ENCODE assay signal across 8 mouse cellular contexts in genomic region chr17:26584063-26584462, GRCm38 (mm10). TPM values are rescaled to one million over a fixed set of nuclear protein-coding genes. Genes with fewer than 3 reads are reported as not detected.
A peak's percentile ranks its signal among the peaks of the same experiment; 100 is the strongest.
DNase-seq lines count a peak whose midpoint lies in the region; ATAC-seq and TF ChIP-seq lines count a peak whose summit lies in the region.

No protein-coding gene starts in this region.

- 0 out of 2 replicates have a peak, but pooled peaks have one; percentile 15 for ATAC-seq in embryonic facial prominence, embryonic 11.5 days (replicated peaks; ENCODE audit: insufficient number of reproducible peaks, low FRiP score, low TSS enrichment, low read depth)
- no peak for ATAC-seq in intestine, embryonic 14.5 days (replicated peaks; ENCODE audit: low FRiP score, low TSS enrichment, low read depth)
- peak; percentile 78 for ATAC-seq in liver, embryonic 16.5 days (ENCODE audit: low read depth)

- H3K9me3 ChIP-seq in embryonic facial prominence, embryonic 11.5 days (replicated peaks; ENCODE audit: control insufficient read depth, low read length) = no peaks in the 10 kb centered on the region
- H3K9me3 ChIP-seq in intestine, embryonic 14.5 days (ENCODE audit: control insufficient read depth, low read length) = no peaks in the 10 kb centered on the region
- H3K9me3 ChIP-seq in liver, embryonic 16.5 days (replicated peaks; ENCODE audit: control insufficient read depth, low read length) = no peaks in the 10 kb centered on the region

- 69% methylated on average over 4 of the region's 4 CpGs for whole genome bisulfite sequencing in embryonic facial prominence, embryonic 11.5 days
- 49% methylated on average over 4 of the region's 4 CpGs for WGBS in intestine, embryonic 14.5 days
- 48% methylated on average over 4 of the region's 4 CpGs for WGBS in liver, embryonic 16.5 days (ENCODE audit: insufficient replicate concordance)

- H3K4me1 ChIP-seq in embryonic facial prominence, embryonic 11.5 days (ENCODE audit: control insufficient read depth, insufficient read depth, low read length) = no peaks in the 10 kb centered on the region; the same call in 1 of the 2 replicates
- peaks cover 20% of the 10 kb centered on the region for H3K4me1 ChIP-seq in intestine, embryonic 14.5 days (replicated peaks; ENCODE audit: control insufficient read depth, insufficient read depth, low read length)
- peaks cover 13% of the 10 kb centered on the region for H3K4me1 ChIP-seq in liver, embryonic 16.5 days (ENCODE audit: control insufficient read depth, low read depth, low read length)

- no peak overlapping the region for H3K4me3 ChIP-seq in layer of hippocampus, adult 2 months
- H3K4me3 ChIP-seq in embryonic facial prominence, embryonic 11.5 days (ENCODE audit: low read depth, low read length) = no peak overlapping the region
- no peak overlapping the region for H3K4me3 ChIP-seq in intestine, embryonic 14.5 days (ENCODE audit: low read depth, low read length)
- no peak overlapping the region for H3K4me3 ChIP-seq in liver, embryonic 16.5 days (ENCODE audit: low read depth, low read length)

- TF ChIP-seq CTCF in layer of hippocampus, adult 2 months (conservative IDR thresholded peaks at IDR 0.05) = no peak

- H3K4me2 ChIP-seq in embryonic facial prominence, embryonic 11.5 days (ENCODE audit: low read depth, low read length) = no peak overlapping the region
- peak overlapping the region; percentile 11; the same call in 1 of the 2 replicates for H3K4me2 ChIP-seq in intestine, embryonic 14.5 days (ENCODE audit: low read length)
- no peak overlapping the region for H3K4me2 ChIP-seq in liver, embryonic 16.5 days (ENCODE audit: low read depth, low read length)

- no peak for DNase-seq in layer of hippocampus, adult 2 months (ENCODE audit: low spot score in 2 of 2)
- DNase-seq in layer of hippocampus, adult 8-10 months (ENCODE audit: low spot score in 2 of 2) = no peak
- no peak for DNase-seq in embryonic facial prominence, embryonic 11.5 days (ENCODE audit: low spot score)
- no peak for DNase-seq in intestine, embryonic 14.5 days (ENCODE audit: low spot score)
- no peak for DNase-seq in right cerebral cortex, adult 18-20 months
- DNase-seq in frontal cortex, postnatal 36 days (ENCODE audit: low spot score in 2 of 2) = no peak
- no peak for DNase-seq in adrenal gland, postnatal 36 days

- no peak overlapping the region for H3K9ac ChIP-seq in embryonic facial prominence, embryonic 11.5 days (replicated peaks; ENCODE audit: low read length)
- H3K9ac ChIP-seq in intestine, embryonic 14.5 days (ENCODE audit: low read length) = no peak overlapping the region
- no peak overlapping the region for H3K9ac ChIP-seq in liver, embryonic 16.5 days (ENCODE audit: low read depth, low read length)

- H3K36me3 ChIP-seq in embryonic facial prominence, embryonic 11.5 days (replicated peaks; ENCODE audit: control insufficient read depth, insufficient read depth, low read depth, low read length) = peaks cover 2% of the 10 kb centered on the region; the same call in 1 of the 2 replicates
- H3K36me3 ChIP-seq in intestine, embryonic 14.5 days (ENCODE audit: control insufficient read depth, insufficient read depth, low read length) = peaks cover 15% of the 10 kb centered on the region; the same call in 1 of the 2 replicates
- no peaks in the 10 kb centered on the region for H3K36me3 ChIP-seq in liver, embryonic 16.5 days (ENCODE audit: control insufficient read depth, insufficient read depth)

- H3K27ac ChIP-seq in layer of hippocampus, adult 2 months = peak overlapping the region; percentile 67; the same call in 1 of the 2 replicates
- no peak overlapping the region for H3K27ac ChIP-seq in embryonic facial prominence, embryonic 11.5 days (replicated peaks; ENCODE audit: low read depth, low read length)
- peak overlapping the region; percentile 69 for H3K27ac ChIP-seq in intestine, embryonic 14.5 days (ENCODE audit: low read depth)
- H3K27ac ChIP-seq in liver, embryonic 16.5 days (ENCODE audit: low read length) = peak overlapping the region; percentile 57

- H3K27me3 ChIP-seq in embryonic facial prominence, embryonic 11.5 days (ENCODE audit: control insufficient read depth, insufficient read depth, low read length) = no peaks in the 10 kb centered on the region
- no peaks in the 10 kb centered on the region for H3K27me3 ChIP-seq in intestine, embryonic 14.5 days (replicated peaks; ENCODE audit: control insufficient read depth, insufficient read depth, low read length)
- no peaks in the 10 kb centered on the region for H3K27me3 ChIP-seq in liver, embryonic 16.5 days (ENCODE audit: control insufficient read depth, insufficient read depth, low read depth, low read length)

RNA-seq across cellular contexts. Expression of gene Dusp1, which starts 22.1 kb away (rescaled TPM):
- 10 to 100 TPM; 14.9 to 20.9 TPM for total RNA-seq in layer of hippocampus, adult 2 months (2021)
- total RNA-seq in layer of hippocampus, adult 8-10 months (2022) = 10 to 100 TPM; 13.6 to 22.6 (median 20.6) TPM
- 25.4 and 27.5 TPM in 2 replicates for polyA plus RNA-seq in embryonic facial prominence, embryonic 11.5 days (2014; fragmentation: Nextera tagmentation; extraction: Ambion mirVana)
- 14.5 and 17.0 TPM in 2 replicates for polyA plus RNA-seq in intestine, embryonic 14.5 days (2014; fragmentation: Nextera tagmentation; extraction: Ambion mirVana)
- 22.7 and 25.9 TPM in 2 replicates for polyA plus RNA-seq in liver, embryonic 16.5 days (2015; fragmentation: Nextera tagmentation; extraction: Ambion mirVana)
- 10 to 100 TPM; 56.9 to 62.5 TPM for total RNA-seq in adrenal gland, postnatal 36 days (2021)

RNA-seq across cellular contexts. Expression of gene Ergic1, which starts 22.8 kb away (rescaled TPM):
- total RNA-seq in layer of hippocampus, adult 2 months (2021) = 100 to 1,000 TPM; 121 to 124 TPM
- 100 to 1,000 TPM; 118 to 152 (median 136) TPM for total RNA-seq in layer of hippocampus, adult 8-10 months (2022)
- 133 and 138 TPM in 2 replicates for polyA plus RNA-seq in embryonic facial prominence, embryonic 11.5 days (2014; fragmentation: Nextera tagmentation; extraction: Ambion mirVana)
- 135 and 136 TPM in 2 replicates for polyA plus RNA-seq in intestine, embryonic 14.5 days (2014; fragmentation: Nextera tagmentation; extraction: Ambion mirVana)
- 36.0 and 39.0 TPM in 2 replicates for polyA plus RNA-seq in liver, embryonic 16.5 days (2015; fragmentation: Nextera tagmentation; extraction: Ambion mirVana)
- 100 to 1,000 TPM; 159 to 160 TPM for total RNA-seq in adrenal gland, postnatal 36 days (2021)
